Mouse (Mus musculus): ENCODE data around the gene Ebf1.

GRCm38 (mm10) chr11:44586047-44586696 is 30.9 kb upstream of the Ebf1 start:
- no peak for TF ChIP-seq POLR2AphosphoS5 (IDR thresholded peaks at IDR 0.05; ENCODE audit: borderline replicate concordance, low read depth, low read length)
- no peak for TF ChIP-seq CHD1 (IDR thresholded peaks at IDR 0.05; ENCODE audit: low read depth, low read length)
- TF ChIP-seq MEF2A (IDR thresholded peaks at IDR 0.05; ENCODE audit: extremely low read depth, insufficient replicate concordance, low read depth, low read length, poor library complexity, severe bottlenecking): no peak
- no peak for TF ChIP-seq TBP (IDR thresholded peaks at IDR 0.05; ENCODE audit: low read depth, low read length)
- no peak for TF ChIP-seq POLR2A (IDR thresholded peaks at IDR 0.05; ENCODE audit: control insufficient read depth in 1 of 2, insufficient read depth in 1 of 2, low read depth in 1 of 2, low read length in 2 of 2, poor library complexity in 1 of 2)
- TF ChIP-seq ETS1 (IDR thresholded peaks at IDR 0.05; ENCODE audit: low read depth, low read length): no peak

Measured in MEL (cell line).